13 mouse cellular contexts compared by ENCODE assay signal in the genomic region with DNA sequence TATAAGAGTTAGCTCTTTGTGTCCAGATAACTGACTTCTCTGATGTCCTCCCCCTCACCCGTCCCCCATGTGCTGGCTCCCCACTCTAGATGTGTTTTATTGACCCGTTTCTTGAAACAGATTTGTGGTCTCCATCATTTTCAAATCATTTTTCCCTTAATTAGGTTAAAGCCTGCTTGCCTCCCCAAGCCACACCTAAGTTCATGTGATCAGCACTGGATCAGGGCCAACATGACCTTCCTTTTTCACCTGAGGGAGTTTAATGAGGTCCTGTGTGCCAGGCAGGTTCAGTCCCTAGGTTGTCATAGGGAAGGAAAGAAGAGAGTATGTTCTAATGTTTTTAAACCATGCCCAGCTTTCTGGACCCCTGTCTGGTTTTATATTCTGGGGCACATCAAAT.
"Had no signal": no experiment of that assay in that cellular context is flagged by ENCODE, and none has a peak within 500 bp of the region (broad histone marks: within the 10 kb centered on the region; RNA-seq: fewer than 3 reads in every experiment).

No protein-coding gene starts in this region.

- H3K36me3 ChIP-seq: liver, embryonic 13.5 days; stomach, embryonic 15.5 days had no signal

- H3K9ac ChIP-seq: liver, embryonic 13.5 days; stomach, embryonic 15.5 days had no signal

- DNase-seq: kidney, postnatal 14 days; kidney, postnatal 4 days; layer of hippocampus, adult 9-11 months; liver, embryonic 13.5 days; lung, adult 2 months; lung, postnatal 14 days; lung, postnatal 4 days; midbrain, embryonic 14.5 days; thymus, postnatal 25 days had no signal

- H3K4me3 ChIP-seq: layer of hippocampus, adult 2 months; left cerebral cortex, adult 2 months; liver, embryonic 13.5 days; stomach, embryonic 15.5 days had no signal

- H3K9me3 ChIP-seq: liver, embryonic 13.5 days; stomach, embryonic 15.5 days had no signal

- H3K4me2 ChIP-seq: liver, embryonic 13.5 days; midbrain, embryonic 11.5 days; stomach, embryonic 15.5 days had no signal

- H3K27me3 ChIP-seq: liver, embryonic 13.5 days; stomach, embryonic 15.5 days had no signal

- H3K27ac ChIP-seq: left cerebral cortex, adult 2 months; liver, embryonic 13.5 days; stomach, embryonic 15.5 days had no signal

- H3K4me1 ChIP-seq: liver, embryonic 13.5 days; stomach, embryonic 15.5 days had no signal
